ENCODE assay signal across 23 mouse cellular contexts in the genomic region with DNA sequence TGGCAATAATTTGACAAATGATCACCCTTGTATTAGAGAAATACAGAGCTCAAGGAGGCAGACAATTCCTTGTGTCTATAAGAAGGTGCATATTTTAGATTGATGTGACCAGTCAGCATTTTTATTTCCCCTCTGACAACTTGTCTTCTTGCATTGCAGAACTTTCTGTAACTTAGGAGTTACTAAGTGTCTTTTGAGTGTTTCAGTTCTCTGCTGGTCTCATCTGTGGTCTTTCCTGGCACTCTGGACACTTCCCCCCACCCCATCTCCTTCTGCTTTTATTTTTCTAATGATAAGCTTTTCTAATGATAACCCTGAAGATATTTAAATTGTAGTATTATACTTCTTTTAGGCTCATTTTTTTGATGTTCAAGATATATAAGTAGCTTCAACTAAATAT.
"Had no signal": no experiment of that assay in that cellular context is flagged by ENCODE, and none has a peak within 500 bp of the region (broad histone marks: within the 10 kb centered on the region; RNA-seq: fewer than 3 reads in every experiment).

No protein-coding gene starts in this region.

- H3K9ac ChIP-seq: heart, embryonic 12.5 days; hindbrain, embryonic 12.5 days; hindbrain, embryonic 14.5 days; intestine, embryonic 15.5 days; limb, embryonic 12.5 days had no signal

- H3K27ac ChIP-seq: heart, embryonic 10.5 days; hindbrain, embryonic 10.5 days; hindbrain, embryonic 12.5 days; hindbrain, embryonic 14.5 days; intestine, embryonic 15.5 days; layer of hippocampus, adult 2 months; left cerebral cortex, adult 2 months; limb, embryonic 10.5 days; limb, embryonic 12.5 days had no signal

- DNase-seq: gastrocnemius, postnatal 14 days; gastrocnemius, postnatal 36 days; heart, adult 18-20 months; heart, postnatal 10 days; heart, postnatal 4 days; kidney, adult 18-20 months; kidney, adult 8-10 months; kidney, postnatal 10 days; kidney, postnatal 25 days; kidney, postnatal 4 days had no signal

- H3K27me3 ChIP-seq: heart, embryonic 12.5 days; hindbrain, embryonic 12.5 days; intestine, embryonic 15.5 days; limb, embryonic 12.5 days had no signal

- H3K4me3 ChIP-seq: heart, embryonic 10.5 days; heart, embryonic 12.5 days; hindbrain, embryonic 10.5 days; hindbrain, embryonic 12.5 days; intestine, embryonic 15.5 days; layer of hippocampus, adult 2 months; left cerebral cortex, adult 2 months; limb, embryonic 10.5 days; limb, embryonic 12.5 days had no signal

- H3K4me2 ChIP-seq: heart, embryonic 12.5 days; hindbrain, embryonic 12.5 days; hindbrain, embryonic 14.5 days; intestine, embryonic 15.5 days; limb, embryonic 12.5 days had no signal

- H3K9me3 ChIP-seq: heart, embryonic 10.5 days; heart, embryonic 12.5 days; hindbrain, embryonic 10.5 days; hindbrain, embryonic 12.5 days; intestine, embryonic 15.5 days; limb, embryonic 10.5 days; limb, embryonic 12.5 days had no signal

- ATAC-seq: hindbrain, embryonic 16.5 days; inflammation-experienced regulatory T-cells, adult 6 months; intestine, embryonic 15.5 days; intestine, postnatal 0 days had no signal

- H3K4me1 ChIP-seq: heart, embryonic 10.5 days; heart, embryonic 12.5 days; hindbrain, embryonic 10.5 days; hindbrain, embryonic 12.5 days; intestine, embryonic 15.5 days; limb, embryonic 10.5 days; limb, embryonic 12.5 days had no signal
